Mouse (Mus musculus) lung, postnatal 0 days (tissue): ENCODE data around the gene Hoga1. TPM values are rescaled to one million over a fixed set of nuclear protein-coding genes. Genes with fewer than 3 reads are reported as not detected.

Experiments
- ATAC-seq: fragments of 200-750 bp; cut with Nextera tagmentation; 2 replicates; pipeline ENCODE4 v1.8.0; 2017; ENCODE audit warnings: moderate library complexity
- DNase-seq: peaks from one replicate; pipeline ENCODE4 v3.0.0-alpha.2; 2016; ENCODE audit warnings: low spot score
- H3K27ac ChIP-seq: fragments of 300-500 bp; sonication (generic); 2 replicates; pipeline ENCODE4 v1.5.1; 2014; ENCODE audit warnings: antibody characterized with exemption, mild to moderate bottlenecking, low read length, mixed read lengths
- H3K27me3 ChIP-seq: fragments of 300-500 bp; sonication (generic); replicated peaks from 2 replicates; pipeline ENCODE4 v1.6.1; 2014; ENCODE audit warnings: low read length, mixed read lengths; ENCODE audit not compliant: insufficient read depth
- H3K36me3 ChIP-seq: fragments of 300-500 bp; sonication (generic); 2 replicates; pipeline ENCODE4 v1.6.1; 2014; ENCODE audit warnings: low read length, mixed read lengths; ENCODE audit not compliant: insufficient read depth
- H3K4me1 ChIP-seq: fragments of 300-500 bp; sonication (generic); 2 replicates; pipeline ENCODE4 v1.6.1; 2014; ENCODE audit warnings: antibody characterized with exemption, low read depth, low read length, mixed read lengths; ENCODE audit not compliant: insufficient read depth
- H3K4me2 ChIP-seq: fragments of 300-500 bp; sonication (generic); replicated peaks from 2 replicates; pipeline ENCODE4 v1.6.1; 2014; ENCODE audit warnings: low read depth, mild to moderate bottlenecking, low read length, moderate library complexity, mixed read lengths
- H3K4me3 ChIP-seq: fragments of 300-500 bp; sonication (generic); 2 replicates; pipeline ENCODE4 v1.5.1; 2014; ENCODE audit warnings: low read depth, low read length
- H3K9ac ChIP-seq: fragments of 300-500 bp; sonication (generic); replicated peaks from 2 replicates; pipeline ENCODE4 v1.6.1; 2014; ENCODE audit warnings: low read depth, mild to moderate bottlenecking
- H3K9me3 ChIP-seq: fragments of 300-500 bp; sonication (generic); 2 replicates; pipeline ENCODE4 v1.6.1; 2016; ENCODE audit warnings: low read length, mixed read lengths
- CTCF ChIP-seq: IDR thresholded peaks from 2 replicates; pipeline ENCODE4 v1.5.1; 2016; ENCODE audit warnings: antibody characterized with exemption, mild to moderate bottlenecking
- EP300 ChIP-seq: IDR thresholded peaks from 2 replicates; pipeline ENCODE4 v1.6.1; 2016; ENCODE audit warnings: antibody characterized with exemption, mild to moderate bottlenecking, control low read depth
- WGBS: fragments of 180-500 bp; shearing (Covaris S2); extraction: QIAGEN DNeasy Blood & Tissue Kit; methylation state at CpG from one replicate; pipeline ENCODE4 v1.1.7; 2014; 5-methylcytosine and 5-hydroxymethylcytosine counted together
- polyA plus RNA-seq: library from polyadenylated mRNA; unstranded; fragments of >200 nt; fragmentation: Nextera tagmentation; extraction: Ambion mirVana; gene quantifications from 2 replicates; pipeline ENCODE4 v1.2.1, GENCODE M21; 2015

Hoga1 gene
- polyA plus RNA-seq, 1 experiment from 2014 or later = 6.4 TPM

- peak within 1 kb of the TSS; percentile 81 for H3K4me2 ChIP-seq
- under 1% methylated on average over 38 of the region's 55 CpGs for WGBS
- peaks cover 16% of the 10 kb centered on the region for H3K4me1 ChIP-seq
- no peaks in the 10 kb centered on the region for H3K36me3 ChIP-seq
- H3K27me3 ChIP-seq = no peaks in the 10 kb centered on the region
- DNase-seq (peak; percentile 100), ATAC-seq (peak; percentile 98)
- TF ChIP-seq EP300 = peak; percentile 53
- TF ChIP-seq CTCF = peak; percentile 10; the same call in 1 of the 2 replicates
- H3K27ac ChIP-seq = peak within 1 kb of the TSS; percentile 98
- H3K9me3 ChIP-seq = no peaks in the 10 kb centered on the region
- H3K4me3 ChIP-seq = peak within 1 kb of the TSS; percentile 95
- H3K9ac ChIP-seq = peak within 1 kb of the TSS; percentile 88
Measured at GRCm38 (mm10) chr19:42089748-42090595, 44.6 kb downstream of the Hoga1 start, which contains the start of gene Pi4k2a. Pi4k2a (plus strand) TSS chr19:42090470.

GRCm38 (mm10) chr19:42090637-42091141 lies 45.3 kb downstream of the Hoga1 start:
- Histone ChIP-seq H3K9ac (peak overlapping the region; percentile 88), H3K27me3 (no peaks in the 10 kb centered on the region), H3K36me3 (no peaks in the 10 kb centered on the region), H3K4me1 (peaks cover 13% of the 10 kb centered on the region), H3K9me3 (no peaks in the 10 kb centered on the region), H3K27ac (peak overlapping the region; percentile 98), H3K4me2 (peak overlapping the region; percentile 81), H3K4me3 (peak overlapping the region; percentile 95)
- under 1% methylated on average over 40 of the region's 52 CpGs for WGBS
- DNase-seq (peak; percentile 68), ATAC-seq (peak; percentile 63)
- TF ChIP-seq EP300 (no peak), CTCF (no peak)

- Histone ChIP-seq H3K4me1 (no peaks in the 10 kb centered on the region), H3K9me3 (no peaks in the 10 kb centered on the region), H3K27ac (no peak overlapping the region), H3K9ac (no peak overlapping the region), H3K36me3 (peaks cover 9% of the 10 kb centered on the region; the same call in 1 of the 2 replicates), H3K4me2 (no peak overlapping the region), H3K4me3 (no peak overlapping the region), H3K27me3 (no peaks in the 10 kb centered on the region)
- 76% methylated on average over 3 of the region's 3 CpGs for WGBS
- no peak for ATAC-seq
- no peak for TF ChIP-seq EP300
- no peak for TF ChIP-seq CTCF
- DNase-seq = no peak
Measured at GRCm38 (mm10) chr19:42099406-42099805, 54.0 kb downstream of the Hoga1 start.

- Histone ChIP-seq H3K9ac (no peak overlapping the region), H3K27ac (no peak overlapping the region), H3K27me3 (no peaks in the 10 kb centered on the region), H3K4me1 (no peaks in the 10 kb centered on the region), H3K4me2 (no peak overlapping the region), H3K36me3 (peaks cover 24% of the 10 kb centered on the region), H3K4me3 (no peak overlapping the region), H3K9me3 (no peaks in the 10 kb centered on the region)
- DNase-seq = no peak
- TF ChIP-seq CTCF (peak; percentile 43), EP300 (no peak)
- WGBS = 94% methylated on average over 9 of the region's 9 CpGs
- no peak for ATAC-seq
Measured at GRCm38 (mm10) chr19:42104681-42105080, 59.3 kb downstream of the Hoga1 start.

GRCm38 (mm10) chr19:42115783-42116335 lies 70.4 kb downstream of the Hoga1 start:
- TF ChIP-seq EP300 (peak; percentile 17; the same call in 1 of the 2 replicates), CTCF (peak; percentile 34)
- ATAC-seq (peak; percentile 91), DNase-seq (peak; percentile 87)
- Histone ChIP-seq H3K27ac (peak overlapping the region; percentile 69), H3K9me3 (no peaks in the 10 kb centered on the region), H3K9ac (no peak overlapping the region), H3K36me3 (no peaks in the 10 kb centered on the region), H3K4me2 (no peak overlapping the region), H3K27me3 (no peaks in the 10 kb centered on the region), H3K4me1 (0 out of 2 replicates have a peak, but pooled peaks cover 2% of the 10 kb centered on the region), H3K4me3 (no peak overlapping the region)
- 59% methylated on average over 4 of the region's 4 CpGs for WGBS

- no peak overlapping the region for H3K27ac ChIP-seq
- no peak overlapping the region for H3K4me3 ChIP-seq
- H3K36me3 ChIP-seq = peaks cover 2% of the 10 kb centered on the region; the same call in 1 of the 2 replicates
- DNase-seq = no peak
- H3K27me3 ChIP-seq = no peaks in the 10 kb centered on the region
- ATAC-seq = no peak
- no peak overlapping the region for H3K9ac ChIP-seq
- no peak overlapping the region for H3K4me2 ChIP-seq
- TF ChIP-seq EP300 (no peak), CTCF (no peak)
- 0 out of 2 replicates have a peak, but pooled peaks cover 2% of the 10 kb centered on the region for H3K4me1 ChIP-seq
- no peaks in the 10 kb centered on the region for H3K9me3 ChIP-seq
- WGBS = 81% methylated on average over 9 of the region's 9 CpGs
Measured at GRCm38 (mm10) chr19:42118142-42118541, 72.7 kb downstream of the Hoga1 start.
